Comparison of ENCODE assay signal across 14 mouse cellular contexts in genomic region chr5:27679151-27679550, GRCm38 (mm10).
"Had no signal": no experiment of that assay in that cellular context is flagged by ENCODE, and none has a peak within 500 bp of the region (broad histone marks: within the 10 kb centered on the region; RNA-seq: fewer than 3 reads in every experiment).

No protein-coding gene starts in this region.

- DNase-seq: kidney, adult 8-10 months; kidney, postnatal 25 days; lung, embryonic 14.5 days; lung, postnatal 10 days; lung, postnatal 4 days; midbrain, embryonic 14.5 days; right cerebral cortex, postnatal 4 days; spleen, adult 18-20 months; thymus, adult 2 months; thymus, postnatal 36 days had no signal

- H3K27ac ChIP-seq: limb, embryonic 15.5 days; liver, embryonic 15.5 days; midbrain, embryonic 10.5 days; neural tube, embryonic 12.5 days had no signal

- H3K4me2 ChIP-seq: limb, embryonic 15.5 days; liver, embryonic 15.5 days; lung, embryonic 14.5 days; neural tube, embryonic 12.5 days had no signal

- H3K27me3 ChIP-seq: limb, embryonic 15.5 days; liver, embryonic 15.5 days; neural tube, embryonic 12.5 days had no signal

- H3K9ac ChIP-seq: limb, embryonic 15.5 days; liver, embryonic 15.5 days; lung, embryonic 14.5 days; neural tube, embryonic 12.5 days had no signal

- H3K9me3 ChIP-seq: limb, embryonic 15.5 days; liver, embryonic 15.5 days; midbrain, embryonic 10.5 days; neural tube, embryonic 12.5 days had no signal

- H3K4me1 ChIP-seq: limb, embryonic 15.5 days; liver, embryonic 15.5 days; midbrain, embryonic 10.5 days; neural tube, embryonic 12.5 days had no signal

- H3K36me3 ChIP-seq: limb, embryonic 15.5 days; liver, embryonic 15.5 days; midbrain, embryonic 10.5 days; neural tube, embryonic 12.5 days had no signal

- H3K4me3 ChIP-seq: limb, embryonic 15.5 days; liver, embryonic 15.5 days; midbrain, embryonic 10.5 days; neural tube, embryonic 12.5 days had no signal
